Mouse (Mus musculus) MEL-GATA-1-ER (cell line): ENCODE measurements at regions not wholly inside any gene's neighbourhood (a gene's known extent, or its start where the extent isn't known, plus 50 kb on each side); places are given as distances from the start of the nearest gene placed in this dataset.
A peak's percentile ranks its signal among the peaks of the same experiment; 100 is the strongest.
"Not testable (repeated sequence)": the region's sequence is repeated elsewhere in the genome, so short reads cannot be mapped to it uniquely, and the experiment has no call there.

Experiments
- DNase-seq: peaks from one replicate; pipeline ENCODE4 v3.0.0-alpha.2; 2012; ENCODE audit warnings: low read depth; ENCODE audit errors: extremely low read depth

DNA sequence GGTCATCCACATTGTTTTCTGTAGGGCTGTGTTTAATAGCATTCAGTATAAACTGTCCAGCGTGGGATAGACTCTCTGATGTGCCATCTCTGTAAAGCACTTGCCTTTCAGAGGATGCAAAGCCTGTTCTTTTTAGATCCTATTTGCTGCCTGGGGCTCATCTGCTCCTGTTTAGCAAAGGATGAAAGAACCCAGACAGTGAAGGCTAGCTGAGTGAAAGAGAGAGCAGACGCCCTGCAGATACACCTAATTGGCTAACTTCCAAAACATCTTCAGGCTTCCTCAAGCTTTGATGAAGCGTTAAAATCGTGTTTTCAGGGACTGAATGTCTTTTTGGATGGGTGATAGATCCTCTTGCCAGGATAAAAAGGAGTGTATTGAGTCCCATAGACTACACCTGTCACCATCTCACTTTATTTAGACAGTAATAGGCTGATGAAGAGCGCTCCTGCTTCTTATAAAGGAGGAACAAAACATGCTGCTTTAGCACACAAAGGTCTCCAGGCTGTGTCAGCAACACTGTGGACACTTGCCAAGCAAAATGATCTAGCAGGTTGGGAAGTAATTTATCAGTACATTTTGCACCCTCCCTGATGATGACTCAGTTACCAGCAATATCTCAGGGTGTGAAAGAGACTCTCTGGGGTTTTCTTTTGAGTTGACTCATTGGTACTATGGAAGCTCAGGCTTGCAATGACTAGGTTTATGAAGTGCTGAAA lies 4717.3 kb downstream of the 9330182O14Rik start:
- DNase-seq, result peak; percentile 74

DNA sequence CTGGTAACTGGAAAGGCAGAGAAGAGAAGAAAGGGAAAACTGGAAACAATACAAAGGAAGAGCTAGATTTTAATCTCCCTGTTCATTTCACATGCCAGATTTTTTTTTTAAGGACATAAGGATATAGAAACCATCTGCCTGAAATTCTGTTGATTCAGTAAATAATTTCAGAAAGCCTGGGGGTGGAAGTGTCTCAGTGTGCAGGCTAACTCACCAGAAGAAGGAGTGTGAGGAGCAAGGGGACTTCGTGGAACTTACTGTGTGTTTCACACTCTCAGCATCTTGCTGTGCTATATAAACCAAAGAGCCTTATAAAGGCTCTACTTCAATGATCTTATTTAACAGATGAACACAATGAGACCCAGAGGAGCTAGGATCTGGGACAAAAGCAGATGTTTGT lies 4722.9 kb downstream of the 9330182O14Rik start:
- no peak for DNase-seq

DNA sequence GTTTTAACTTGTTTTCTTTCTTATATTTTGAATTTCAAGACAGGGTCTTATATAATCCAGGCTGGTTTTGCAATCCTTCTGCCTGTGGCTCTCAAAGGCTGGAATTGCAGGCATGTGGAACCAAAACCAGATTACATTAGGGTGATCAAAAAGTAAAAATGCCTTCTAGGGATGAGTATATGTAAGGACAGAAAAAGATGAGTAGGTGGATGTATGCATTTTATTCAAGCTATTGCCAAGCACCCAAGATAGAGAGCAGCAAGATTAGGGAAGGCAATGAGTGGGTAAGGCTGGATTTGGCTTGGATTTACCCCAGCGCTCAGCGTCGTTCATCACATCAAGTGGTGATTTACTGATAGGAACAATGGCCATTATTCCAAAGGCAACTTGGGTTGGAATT lies 4725.2 kb downstream of the 9330182O14Rik start:
- no peak for DNase-seq

DNA sequence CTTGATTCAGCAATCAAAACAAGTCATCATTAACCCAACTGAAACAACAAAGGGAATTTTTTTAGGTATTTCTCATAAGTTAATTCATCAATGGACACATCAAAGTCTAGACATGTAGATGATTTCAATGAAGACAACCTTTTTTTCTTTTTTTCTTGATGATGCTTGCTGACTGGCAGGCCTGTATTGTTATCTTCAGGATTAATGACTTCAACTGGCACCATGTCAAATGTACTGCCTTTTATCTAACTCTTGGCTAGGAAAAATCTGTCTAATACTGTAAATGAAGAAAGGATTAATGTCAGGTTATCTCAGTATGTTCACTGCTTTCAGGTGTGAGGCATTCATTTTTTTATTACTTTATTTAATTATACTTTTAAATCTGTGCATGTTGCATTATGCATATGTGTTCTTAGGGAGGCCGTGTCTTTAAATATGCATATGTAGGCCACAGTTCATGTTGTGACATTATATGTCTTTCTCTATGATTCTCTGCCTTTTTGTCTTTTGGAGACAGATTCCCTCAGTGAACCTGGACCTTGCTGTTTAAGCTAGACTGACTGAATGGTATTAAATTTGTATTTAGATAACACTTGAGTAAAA lies 4726.1 kb downstream of the 9330182O14Rik start:
- no peak for DNase-seq

DNA sequence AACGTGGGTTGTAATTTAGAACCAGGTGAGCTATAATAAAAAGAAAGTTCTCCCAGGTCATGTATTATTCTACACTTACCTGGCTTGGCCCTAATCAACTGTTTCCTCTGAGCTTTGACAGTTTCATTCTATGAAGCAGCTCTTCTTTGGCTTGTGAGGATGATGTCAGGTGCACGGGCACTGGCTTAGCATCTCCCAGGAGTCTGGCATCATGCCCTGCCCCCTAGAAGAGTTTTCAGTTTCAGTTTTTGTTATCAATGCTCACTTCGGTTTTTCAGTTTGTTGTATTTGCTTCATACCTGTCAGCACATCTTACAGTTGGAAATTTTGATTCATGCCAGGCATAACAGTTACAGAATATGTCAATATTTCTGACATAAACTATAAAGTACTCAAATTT lies 4734.4 kb downstream of the 9330182O14Rik start:
- no peak for DNase-seq

DNA sequence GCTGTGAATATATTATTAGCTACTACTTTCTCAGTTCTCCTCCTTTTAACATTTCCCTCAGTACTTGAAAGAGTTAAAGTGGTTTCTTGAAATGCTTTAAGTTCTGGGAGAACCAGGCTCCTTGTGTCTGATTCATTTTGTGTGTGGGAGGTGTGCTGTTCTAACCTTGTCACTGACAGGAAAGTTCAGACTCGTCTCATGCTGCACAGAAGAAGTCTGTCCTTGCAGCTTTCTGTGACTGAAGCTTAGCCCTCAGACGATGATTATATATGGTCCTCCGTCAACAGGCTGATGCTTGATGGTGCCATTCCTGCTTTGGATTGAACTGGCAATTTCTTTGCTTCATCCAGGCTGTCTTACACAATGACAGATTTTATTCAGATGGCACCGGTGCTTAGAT lies 4734.9 kb downstream of the 9330182O14Rik start:
- no peak for DNase-seq

DNA sequence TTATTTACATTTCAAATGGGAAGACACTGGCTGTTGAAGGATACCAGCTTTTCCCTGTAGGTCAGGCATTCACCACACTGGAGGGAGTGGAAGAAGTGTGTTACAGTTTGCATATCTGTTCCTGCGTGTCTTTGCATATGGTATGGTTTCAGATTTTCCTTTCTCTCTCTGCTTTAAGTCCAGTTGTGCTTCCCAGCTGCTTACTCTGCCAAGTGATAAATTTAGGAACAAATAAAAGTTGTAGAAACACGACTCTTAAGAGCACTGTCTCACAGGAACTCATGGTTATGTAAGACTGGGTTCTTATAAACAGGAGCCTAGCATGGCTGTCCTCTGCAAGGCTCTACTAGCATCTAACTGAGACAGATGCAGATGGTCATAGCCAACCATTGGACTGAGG lies 4735.5 kb downstream of the 9330182O14Rik start:
- DNase-seq, result no peak

DNA sequence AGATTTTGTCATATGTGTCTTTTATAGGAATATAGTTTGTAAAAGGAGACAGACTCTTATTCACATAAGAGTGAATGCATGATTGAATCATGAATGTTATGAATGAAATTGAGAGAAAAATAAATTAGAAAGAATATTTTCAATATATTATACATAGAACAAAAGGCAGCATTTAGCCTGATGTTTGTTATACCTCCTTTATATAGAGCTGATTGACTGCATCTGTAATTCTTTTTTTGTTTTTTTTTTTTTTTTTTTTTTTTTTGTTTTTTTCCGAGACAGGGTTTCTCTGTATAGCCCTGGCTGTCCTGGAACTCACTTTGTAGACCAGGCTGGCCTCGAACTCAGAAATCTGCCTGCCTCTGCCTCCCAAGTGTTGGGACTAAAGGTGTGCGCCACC lies 4736.8 kb downstream of the 9330182O14Rik start:
- DNase-seq, result not testable (repeated sequence)

DNA sequence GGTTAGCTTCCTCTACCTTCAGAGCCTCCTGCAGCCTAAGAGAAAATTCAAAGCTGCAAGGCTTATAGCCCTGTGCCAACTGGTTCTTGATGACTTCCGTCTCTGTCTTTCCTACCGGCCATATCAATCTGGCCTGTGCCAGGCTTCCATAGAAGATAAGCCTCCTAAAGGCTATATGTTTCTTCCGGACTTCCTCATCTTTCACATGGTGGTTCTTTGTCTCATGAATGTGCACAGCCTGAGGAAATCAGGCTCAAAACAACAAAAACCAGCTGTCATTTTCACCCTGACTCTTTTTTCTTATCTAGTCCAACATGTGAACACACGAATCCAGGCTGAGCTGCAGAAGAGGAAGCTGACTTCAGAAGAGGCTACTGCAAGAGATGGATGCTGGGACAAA lies 4748.1 kb downstream of the 9330182O14Rik start:
- peak; percentile 98 for DNase-seq

DNA sequence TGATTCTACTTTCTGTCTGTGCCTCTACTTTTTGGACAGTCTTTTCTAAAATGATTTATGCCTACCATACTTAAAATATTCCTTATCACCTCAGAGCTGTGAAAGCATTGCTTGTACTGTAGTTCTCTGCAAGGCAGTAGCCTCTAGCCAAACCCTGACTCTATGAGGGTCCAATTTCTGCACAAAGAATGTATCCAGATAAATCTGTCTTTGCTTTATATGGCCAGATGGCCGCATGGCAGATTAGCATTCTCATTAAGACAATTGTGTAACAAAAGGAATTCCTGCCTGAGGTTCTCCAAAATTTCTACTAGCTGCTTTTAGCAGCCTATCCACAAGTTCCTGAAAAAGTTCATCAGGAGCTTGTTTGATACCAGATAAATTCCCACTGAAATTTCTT lies 4757.4 kb downstream of the 9330182O14Rik start:
- no peak for DNase-seq

DNA sequence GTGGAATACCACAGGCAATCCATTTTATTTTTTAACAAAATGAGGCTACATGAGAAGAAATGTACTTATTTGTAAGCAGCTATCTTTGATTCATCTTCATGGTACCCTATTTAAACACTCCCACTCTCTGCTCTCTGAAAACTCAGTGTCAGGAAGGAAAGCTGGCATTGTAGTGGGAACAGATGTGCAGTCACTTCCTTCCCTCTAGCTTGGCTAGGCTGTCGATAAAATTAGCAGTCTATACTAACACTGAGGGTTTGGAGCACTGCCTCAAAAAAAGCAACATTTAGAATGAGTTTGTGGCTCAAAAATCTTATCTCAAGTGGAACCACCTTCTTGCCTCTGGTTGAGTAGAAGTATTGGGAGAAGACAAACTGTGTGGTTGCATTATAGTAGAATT lies 4762.1 kb downstream of the 9330182O14Rik start:
- no peak for DNase-seq

DNA sequence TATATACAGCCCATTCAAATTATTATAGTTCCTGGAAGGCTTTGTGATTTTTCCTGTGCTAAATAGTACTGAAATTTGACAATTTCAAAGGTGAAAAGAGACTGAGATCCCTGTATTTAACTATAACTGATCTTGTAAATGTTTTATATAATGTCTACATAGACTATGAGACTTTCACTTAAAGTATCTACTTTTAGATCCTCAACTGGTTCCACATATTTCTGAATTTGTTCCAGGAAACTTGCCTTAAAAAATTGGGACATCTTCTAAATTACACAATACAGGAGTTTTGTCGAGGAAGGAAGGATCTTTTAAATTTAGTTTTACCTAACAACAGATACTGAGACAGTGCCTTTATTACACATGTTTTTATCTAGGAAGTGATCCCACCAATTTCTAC lies 4763.4 kb downstream of the 9330182O14Rik start:
- DNase-seq, result no peak

DNA sequence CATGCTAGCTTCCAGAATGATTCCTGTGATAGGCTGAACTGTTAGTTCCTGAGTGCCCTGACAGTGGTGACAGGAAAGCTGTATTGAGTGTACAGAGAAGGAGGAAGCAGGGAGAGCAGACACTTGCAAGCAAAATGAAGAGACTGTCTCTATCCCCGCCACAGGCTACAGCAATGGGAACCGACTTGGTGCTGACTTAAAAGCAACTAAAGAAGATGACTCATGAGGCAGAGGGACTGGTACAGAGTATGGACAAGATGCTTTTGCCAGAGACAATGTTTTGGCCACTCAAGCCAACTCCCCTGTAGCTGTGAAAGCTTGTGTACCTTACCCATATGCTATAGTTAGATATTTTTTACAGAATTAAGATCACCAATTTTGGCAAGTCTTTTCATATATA lies 4773.0 kb downstream of the 9330182O14Rik start:
- no peak for DNase-seq

DNA sequence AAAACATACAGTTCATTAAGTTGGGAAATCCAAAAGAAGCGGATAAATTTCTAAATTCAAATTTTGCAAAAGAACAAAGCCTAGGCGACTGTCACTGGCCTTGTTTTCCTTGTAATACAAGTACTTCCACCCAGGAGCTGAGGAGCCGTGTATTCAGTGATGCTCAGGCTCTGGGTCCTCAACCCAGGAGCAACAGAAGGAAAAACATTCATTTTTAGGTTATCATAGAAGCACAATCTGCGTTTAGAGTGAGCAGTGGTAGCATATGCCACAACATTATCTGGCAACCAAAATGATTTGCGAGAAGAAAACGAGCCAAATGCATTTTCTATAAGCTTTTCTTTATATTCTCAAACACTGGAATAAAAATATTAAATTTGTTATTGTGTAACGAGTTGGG lies 4779.3 kb downstream of the 9330182O14Rik start:
- DNase-seq, result no peak

DNA sequence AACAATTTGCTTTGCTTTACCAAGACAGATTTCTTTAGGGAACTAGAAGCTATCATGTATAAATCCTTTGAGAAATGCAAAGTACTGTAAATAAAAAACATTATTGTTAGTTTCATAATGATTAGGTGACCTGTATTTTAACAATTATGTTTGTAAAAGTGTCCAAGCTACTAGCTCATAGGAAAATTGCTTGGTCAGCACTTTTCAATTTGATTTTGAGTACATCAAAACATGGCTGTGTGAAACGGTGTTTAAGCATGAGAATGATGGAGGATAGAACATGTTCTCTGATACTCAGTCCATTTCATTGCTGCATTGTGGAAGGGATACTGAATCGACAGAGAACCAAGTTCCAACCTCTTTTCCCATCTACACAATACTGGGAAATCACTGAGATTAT lies 4780.8 kb downstream of the 9330182O14Rik start:
- DNase-seq, result no peak

DNA sequence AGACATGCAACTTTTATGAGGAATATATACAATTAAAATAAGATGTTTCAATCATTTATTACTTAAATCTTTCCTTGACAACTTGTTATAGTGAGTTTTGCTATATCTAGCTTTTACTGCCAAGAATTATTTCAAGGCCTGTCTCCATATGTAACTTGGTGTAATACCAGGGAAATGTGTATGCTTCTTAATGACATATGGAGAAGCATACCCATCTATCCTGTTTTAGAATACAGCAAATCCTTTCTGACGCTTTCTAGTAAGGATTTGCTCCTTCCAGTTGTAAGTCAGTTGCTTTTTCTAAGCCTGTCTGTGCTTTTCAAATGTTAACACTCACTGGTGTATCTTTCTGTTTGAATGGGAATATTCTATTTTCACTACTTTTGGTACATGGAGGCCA lies 4782.3 kb downstream of the 9330182O14Rik start:
- DNase-seq, result no peak

DNA sequence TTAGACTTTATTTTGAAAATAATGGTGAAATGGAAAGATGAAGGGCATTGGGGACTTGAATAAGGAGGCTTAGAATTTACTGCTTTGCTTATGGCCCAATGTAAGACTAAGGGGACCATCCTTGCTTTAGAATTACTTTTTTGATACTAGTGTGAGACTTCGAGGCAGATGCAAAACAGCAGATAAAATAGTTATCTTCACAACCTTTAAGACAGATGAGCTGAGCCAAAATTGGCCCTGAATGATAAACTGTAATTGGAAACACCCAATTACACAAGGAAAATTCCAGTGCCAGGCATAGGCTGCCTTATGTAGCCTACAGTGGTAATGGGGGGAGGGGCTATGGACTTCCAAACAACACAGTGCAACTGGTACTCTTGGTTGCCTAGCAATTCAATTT lies 4790.5 kb downstream of the 9330182O14Rik start:
- DNase-seq, result no peak

DNA sequence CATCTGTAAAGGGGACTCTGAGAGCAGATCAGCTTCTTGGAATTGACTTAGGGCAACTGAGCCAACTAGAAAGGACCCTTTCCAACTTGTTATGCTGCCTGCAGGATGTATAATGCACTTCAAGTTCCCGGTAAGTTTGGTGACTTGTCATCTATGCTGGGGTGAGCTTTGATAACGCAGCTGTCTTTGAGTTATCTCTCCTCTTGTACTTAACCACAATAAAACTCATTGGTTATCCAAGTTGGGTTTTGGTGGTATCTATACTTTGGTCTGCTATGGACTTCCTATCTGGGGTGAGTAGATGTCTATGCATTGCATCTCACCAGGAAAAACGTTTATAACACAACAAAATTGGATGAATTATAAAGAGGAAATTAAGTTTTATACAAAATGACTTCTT lies 4792.9 kb downstream of the 9330182O14Rik start:
- DNase-seq, result peak; percentile 37

DNA sequence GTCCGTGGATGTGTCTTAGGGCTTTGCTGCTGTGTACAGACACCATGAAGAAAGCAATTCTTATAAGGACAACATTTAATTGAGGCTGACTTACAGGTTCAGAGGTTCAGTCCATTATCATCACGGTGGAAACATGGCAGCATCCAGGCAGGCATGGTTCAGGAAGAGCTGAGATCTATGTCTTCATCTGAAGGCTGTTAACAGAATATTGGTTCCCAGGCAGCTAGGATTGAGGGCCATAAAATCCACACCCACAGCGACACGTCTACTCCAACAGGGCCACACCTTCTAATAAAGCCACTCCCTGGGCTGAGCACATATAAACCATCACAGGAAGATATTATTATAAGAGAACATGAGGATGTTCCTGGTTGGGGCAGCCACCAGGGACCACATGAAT lies 4814.5 kb downstream of the 9330182O14Rik start:
- DNase-seq, result no peak

DNA sequence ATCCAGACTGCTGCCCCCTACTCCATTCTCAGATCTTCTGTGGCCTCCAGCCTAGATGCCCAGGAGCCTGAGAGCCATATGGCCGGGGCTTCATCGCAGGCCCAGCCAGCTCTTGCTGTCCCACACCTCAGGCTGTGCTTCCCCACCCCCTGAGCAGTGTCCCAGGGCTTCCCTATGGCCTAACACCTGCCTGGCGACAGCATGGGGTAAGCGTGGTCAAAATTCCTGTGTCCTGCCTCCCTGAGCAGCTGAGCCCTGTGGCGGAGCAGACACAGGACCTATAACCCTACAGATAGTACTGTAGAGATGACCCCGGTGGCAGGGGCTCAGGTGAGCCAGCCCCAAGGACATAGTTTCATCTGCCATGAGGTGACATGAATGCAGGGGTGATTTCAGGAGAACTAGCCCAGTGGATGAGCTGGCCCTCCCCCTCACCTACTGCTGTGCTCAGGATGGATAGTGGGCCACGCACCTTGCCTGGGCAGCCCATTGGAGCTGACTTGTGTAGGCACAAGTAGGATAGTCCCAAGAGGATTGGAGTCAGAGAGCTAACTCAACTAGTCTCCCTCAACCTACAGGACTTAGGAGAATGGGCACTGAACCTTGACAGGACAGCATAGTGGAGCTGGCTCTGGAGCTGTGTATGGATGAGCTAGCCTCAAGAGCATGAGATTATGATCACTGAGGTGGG lies 4816.9 kb downstream of the 9330182O14Rik start:
- DNase-seq, result no peak
